Mouse (Mus musculus) ES-Bruce4 (cell line): Measurements from ENCODE around the gene Sarm1. TPM values are rescaled to one million over a fixed set of nuclear protein-coding genes. Genes with fewer than 3 reads are reported as not detected.

Experiments used
- H3K27ac ChIP-seq: 2 replicates; pipeline ENCODE4 v1.5.1; 2012; ENCODE audit warnings: low read length, inconsistent platforms; ENCODE audit not compliant: insufficient read depth
- H3K27me3 ChIP-seq: 2 replicates; pipeline ENCODE4 v1.6.1; 2012; ENCODE audit warnings: mild to moderate bottlenecking, low read length, inconsistent platforms; ENCODE audit not compliant: control insufficient read depth, poor library complexity, insufficient read depth, severe bottlenecking
- H3K36me3 ChIP-seq: 2 replicates; pipeline ENCODE4 v1.6.1; 2012; ENCODE audit warnings: inconsistent platforms, mild to moderate bottlenecking, low read length, moderate library complexity; ENCODE audit not compliant: control insufficient read depth, poor library complexity, insufficient read depth, severe bottlenecking
- H3K4me1 ChIP-seq: one replicate; pipeline ENCODE4 v1.8.1; 2011; ENCODE audit warnings: low read length; ENCODE audit not compliant: control insufficient read depth, insufficient read depth
- H3K4me3 ChIP-seq: 2 replicates; pipeline ENCODE4 v1.5.1; 2011; ENCODE audit warnings: low read depth, mild to moderate bottlenecking, low read length
- H3K9ac ChIP-seq: 2 replicates; pipeline ENCODE4 v1.6.1; 2012; ENCODE audit warnings: low read depth, mild to moderate bottlenecking, inconsistent platforms; ENCODE audit not compliant: poor library complexity, severe bottlenecking
- H3K9me3 ChIP-seq: replicated peaks from 2 replicates; pipeline ENCODE4 v1.6.1; 2012; ENCODE audit warnings: mild to moderate bottlenecking, low read length, inconsistent platforms; ENCODE audit not compliant: control insufficient read depth, poor library complexity, insufficient read depth, severe bottlenecking
- CTCF ChIP-seq: IDR thresholded peaks from one replicate; pipeline ENCODE4 v1.8.1; 2011; ENCODE audit warnings: low read depth, low read length
- EP300 ChIP-seq: IDR thresholded peaks from 2 replicates; pipeline ENCODE4 v1.6.1; 2011; ENCODE audit warnings: low read depth, low read length; ENCODE audit not compliant: insufficient read depth
- POLR2A ChIP-seq: IDR thresholded peaks from one replicate; pipeline ENCODE4 v1.8.1; 2011; ENCODE audit warnings: low read length; ENCODE audit not compliant: insufficient read depth
- polyA plus RNA-seq: library from polyadenylated mRNA; stranded (reverse); fragments of >200 nt; gene quantifications from 2 replicates; pipeline ENCODE4 v1.2.4, GENCODE M21; 2011; ENCODE audit warnings: low read depth; ENCODE audit not compliant: missing spikeins, insufficient read depth, insufficient read length

Sarm1 gene
- polyA plus RNA-seq, 1 experiment, result 2.0 TPM

DNA sequence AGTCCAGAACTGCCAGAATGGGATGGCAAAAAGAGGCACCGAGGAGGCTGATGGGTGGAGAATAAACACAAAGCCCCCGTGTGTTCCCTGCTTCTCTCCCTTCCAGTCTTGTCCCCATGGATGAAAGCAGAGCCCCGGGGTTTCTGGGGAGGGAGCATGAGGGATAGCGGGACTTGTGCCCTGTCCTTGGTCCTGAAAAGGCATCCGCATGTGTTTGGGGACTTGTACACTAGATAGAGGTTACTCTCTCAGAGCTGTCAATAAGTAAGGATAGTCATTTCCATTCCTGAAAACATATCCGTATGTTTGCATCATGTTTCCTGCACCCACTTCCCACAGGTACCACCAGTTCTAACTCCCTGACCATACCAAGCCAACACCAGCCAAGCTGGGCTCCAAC, 1.6 kb downstream of the Sarm1 start:
- Histone ChIP-seq H3K4me1 (no peaks in the 10 kb centered on the region), H3K4me3 (no peak overlapping the region), H3K9ac (no peak overlapping the region), H3K27me3 (no peaks in the 10 kb centered on the region), H3K36me3 (no peaks in the 10 kb centered on the region), H3K27ac (no peak overlapping the region), H3K9me3 (no peaks in the 10 kb centered on the region)
- TF ChIP-seq EP300 (no peak), CTCF (no peak), POLR2A (no peak)

DNA sequence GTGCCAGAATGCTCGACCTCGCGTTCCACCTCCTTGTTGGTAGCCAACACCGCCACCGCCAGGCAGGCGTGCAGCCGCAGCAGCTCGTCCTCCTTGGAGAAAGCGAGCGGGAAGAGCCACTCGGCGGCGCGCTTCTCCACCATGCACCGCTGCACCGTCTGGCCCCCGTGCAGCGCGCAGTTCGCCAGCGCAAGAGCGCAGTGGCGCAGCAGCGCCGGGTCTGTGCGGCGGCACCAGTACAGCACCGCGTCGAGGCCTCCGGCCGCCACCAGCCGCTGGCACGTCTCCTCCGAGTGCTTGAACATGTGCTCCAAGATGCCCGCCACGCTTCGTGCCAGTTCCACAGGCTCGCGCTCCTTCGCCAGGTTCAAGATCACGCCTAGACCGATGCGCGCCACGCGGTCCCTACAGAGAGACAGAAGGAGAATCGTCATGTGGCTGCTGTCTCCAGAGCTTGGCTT, 6.7 kb downstream of the Sarm1 start:
- no peak overlapping the region for H3K27ac ChIP-seq
- H3K4me1 ChIP-seq, result no peaks in the 10 kb centered on the region
- H3K9ac ChIP-seq, result peak overlapping the region; percentile 6; the same call in 1 of the 2 replicates
- TF ChIP-seq CTCF (peak; percentile 63), EP300 (0 out of 2 replicates have a peak, but pooled peaks have one; percentile 52), POLR2A (no peak)
- peak overlapping the region; percentile 40 for H3K4me3 ChIP-seq
- no peaks in the 10 kb centered on the region for H3K36me3 ChIP-seq
- peaks cover 2% of the 10 kb centered on the region; the same call in 1 of the 2 replicates for H3K27me3 ChIP-seq
- H3K9me3 ChIP-seq, result no peaks in the 10 kb centered on the region

DNA sequence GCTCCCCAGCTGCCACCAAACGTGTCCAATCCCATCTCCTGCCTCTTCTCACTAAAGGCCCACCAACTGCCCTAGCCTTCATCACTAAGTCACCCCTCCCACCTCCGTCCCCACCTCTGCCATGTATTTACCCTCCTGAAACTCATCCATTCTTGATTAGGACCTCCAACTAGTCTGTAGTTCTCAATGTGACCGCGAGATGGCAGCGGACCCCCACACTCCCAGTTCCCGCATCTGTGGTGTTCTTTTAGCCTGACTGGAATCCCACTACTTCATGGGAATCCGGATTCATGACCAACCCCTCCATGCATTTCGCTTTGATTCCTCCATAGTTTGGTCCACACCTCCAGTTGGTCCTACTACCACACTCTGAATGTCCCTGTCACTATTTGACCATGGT, 9.4 kb downstream of the Sarm1 start:
- Histone ChIP-seq H3K4me3 (peak overlapping the region; percentile 38; the same call in 1 of the 2 replicates), H3K27me3 (peaks cover 2% of the 10 kb centered on the region; the same call in 1 of the 2 replicates), H3K27ac (no peak overlapping the region), H3K36me3 (no peaks in the 10 kb centered on the region), H3K9ac (no peak overlapping the region), H3K9me3 (no peaks in the 10 kb centered on the region), H3K4me1 (no peaks in the 10 kb centered on the region)
- no peak for TF ChIP-seq POLR2A
- TF ChIP-seq CTCF, result peak; percentile 86
- no peak for TF ChIP-seq EP300

DNA sequence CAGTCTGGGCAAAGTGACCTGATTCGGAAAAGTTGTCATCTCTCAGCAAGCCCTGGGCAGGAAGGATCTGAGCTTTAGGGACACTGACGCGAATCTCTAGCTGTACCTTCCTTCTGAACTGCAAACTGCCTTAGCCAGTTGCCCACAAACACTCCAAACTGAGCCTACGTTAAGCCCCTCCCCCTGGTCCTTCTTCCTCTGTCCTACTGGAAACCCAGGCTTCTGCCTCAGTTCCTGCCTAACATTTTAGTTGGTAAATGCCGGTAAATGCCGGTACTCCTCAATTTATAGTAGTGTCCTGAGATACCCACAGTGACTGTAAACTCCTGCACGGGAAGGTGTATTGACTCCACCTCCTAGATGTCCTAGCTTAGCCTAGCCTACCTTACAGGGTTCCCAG, 13.9 kb downstream of the Sarm1 start:
- Histone ChIP-seq H3K9ac (peak overlapping the region; percentile 32), H3K27ac (no peak overlapping the region), H3K4me1 (no peaks in the 10 kb centered on the region), H3K27me3 (no peaks in the 10 kb centered on the region), H3K4me3 (peak overlapping the region; percentile 84), H3K9me3 (no peaks in the 10 kb centered on the region), H3K36me3 (no peaks in the 10 kb centered on the region)
- TF ChIP-seq CTCF (no peak), POLR2A (peak; percentile 29), EP300 (no peak)

DNA sequence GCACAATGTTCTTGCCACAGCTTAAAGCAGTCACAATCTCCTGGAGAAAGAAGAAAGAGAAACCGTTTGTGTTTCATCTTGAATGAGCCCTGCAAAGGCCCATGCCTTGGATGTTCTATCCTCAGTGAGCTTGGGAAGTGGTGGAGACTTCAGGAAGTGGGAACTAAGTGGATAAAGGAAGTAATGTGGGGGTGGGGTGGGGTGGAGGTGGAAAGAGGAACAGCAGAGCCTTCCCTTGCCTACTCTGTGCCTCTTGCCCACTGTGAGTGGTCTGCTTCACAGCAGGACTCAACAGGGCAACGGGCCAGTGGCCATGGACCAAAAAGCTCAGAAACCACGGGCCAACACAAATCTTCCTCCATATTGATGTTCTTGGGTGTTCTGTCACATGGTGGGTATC, 22.3 kb downstream of the Sarm1 start:
- H3K4me3 ChIP-seq, result no peak overlapping the region
- no peaks in the 10 kb centered on the region for H3K9me3 ChIP-seq
- H3K4me1 ChIP-seq, result no peaks in the 10 kb centered on the region
- H3K9ac ChIP-seq, result no peak overlapping the region
- no peaks in the 10 kb centered on the region for H3K36me3 ChIP-seq
- H3K27me3 ChIP-seq, result no peaks in the 10 kb centered on the region
- no peak overlapping the region for H3K27ac ChIP-seq
- TF ChIP-seq POLR2A (no peak), EP300 (no peak), CTCF (no peak)

DNA sequence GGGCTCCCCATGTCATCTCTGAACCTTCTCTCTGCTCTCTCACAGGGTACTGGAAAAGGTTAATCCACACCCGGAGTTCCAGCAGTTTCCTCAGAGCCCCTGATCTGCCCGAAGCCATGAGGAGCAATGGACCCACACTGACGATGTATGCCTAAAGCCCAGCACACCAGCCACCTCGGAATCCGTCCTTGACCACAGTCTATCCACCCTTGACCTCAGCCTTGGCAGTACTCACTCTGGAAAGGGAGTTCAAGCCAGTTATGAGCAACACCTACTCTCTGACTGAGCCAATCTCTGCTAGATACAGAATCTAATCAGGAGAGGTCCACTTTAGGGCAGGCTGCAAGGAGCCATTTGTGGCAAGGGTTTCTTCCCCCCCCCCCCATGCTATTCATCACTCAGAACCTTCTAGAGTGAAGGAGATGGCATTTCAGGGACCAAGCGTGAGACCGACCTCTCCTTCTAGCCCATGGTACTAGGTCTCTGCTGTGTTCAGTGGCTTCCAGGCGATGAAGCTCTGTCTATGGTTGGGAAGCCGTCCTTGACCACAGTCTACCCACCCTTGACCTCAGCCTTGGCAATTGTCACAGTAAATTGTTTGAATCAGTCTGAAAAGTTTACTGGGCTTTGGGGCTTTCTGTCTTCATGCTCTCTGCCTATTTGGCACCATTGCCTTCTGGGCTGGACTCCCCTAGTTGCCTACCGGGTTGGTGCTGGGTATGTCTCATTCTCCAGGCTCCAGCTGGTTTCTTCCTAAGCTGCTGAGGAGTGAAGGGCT, 26.0 kb downstream of the Sarm1 start:
- Histone ChIP-seq H3K27me3 (no peaks in the 10 kb centered on the region), H3K4me1 (no peaks in the 10 kb centered on the region), H3K9me3 (no peaks in the 10 kb centered on the region), H3K36me3 (no peaks in the 10 kb centered on the region), H3K27ac (no peak overlapping the region), H3K4me3 (no peak overlapping the region), H3K9ac (no peak overlapping the region)
- no peak for TF ChIP-seq CTCF
- TF ChIP-seq POLR2A, result no peak
- TF ChIP-seq EP300, result no peak
